In the genomic region with DNA sequence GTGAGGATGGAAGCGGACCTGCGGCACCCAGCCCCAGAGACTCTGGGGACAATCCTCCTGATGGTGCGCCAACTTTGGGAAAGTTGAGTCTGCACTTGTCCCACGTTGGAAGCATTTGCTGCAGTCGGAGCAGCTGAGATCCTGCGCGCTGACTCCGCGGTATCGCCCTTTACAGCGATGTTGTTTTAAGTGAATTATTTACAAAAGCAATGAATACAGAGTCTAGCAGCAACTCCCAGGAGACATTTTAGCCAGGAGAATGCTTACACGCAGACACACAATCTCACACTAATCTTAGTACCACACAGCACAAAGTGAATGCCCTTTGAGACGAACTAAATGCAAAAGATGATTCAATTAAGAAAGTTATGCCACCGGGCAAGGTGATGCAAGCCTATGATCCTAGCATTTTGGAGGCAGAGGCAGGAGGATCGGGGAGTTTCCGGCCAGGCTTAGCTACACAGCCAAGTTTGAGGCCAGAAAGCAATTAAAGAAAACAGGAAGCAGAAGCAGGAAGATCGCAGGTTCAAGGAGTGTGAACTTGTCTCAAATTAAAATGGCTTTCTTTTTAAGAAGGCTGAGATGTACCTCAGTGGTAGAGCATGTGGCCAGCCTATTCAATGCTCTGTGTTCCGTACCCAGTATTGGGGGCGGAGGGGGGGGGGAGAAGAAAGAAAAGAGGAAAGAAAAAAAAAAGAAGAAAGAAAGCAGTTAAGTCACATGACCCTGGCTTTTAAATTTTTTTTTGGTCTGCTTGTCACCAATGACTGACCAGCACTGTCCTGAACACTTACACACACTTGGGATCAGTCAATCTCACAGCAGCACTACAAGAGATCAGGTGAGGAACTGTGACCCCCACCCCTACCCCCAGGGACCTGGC, we compare ENCODE assay signal across 8 mouse cellular contexts. TPM values are rescaled to one million over a fixed set of nuclear protein-coding genes. Genes with fewer than 3 reads are reported as not detected.
DNase-seq lines count a peak whose midpoint lies in the region; ATAC-seq and TF ChIP-seq lines count a peak whose summit lies in the region.

No protein-coding gene starts in this region.

- no peak for TF ChIP-seq POLR2A in spleen, adult 2 months (IDR thresholded peaks at IDR 0.05; ENCODE audit: low read depth, low read length)

- no peaks in the 10 kb centered on the region for H3K9me3 ChIP-seq in forebrain, embryonic 12.5 days
- no peaks in the 10 kb centered on the region for H3K9me3 ChIP-seq in neural tube, embryonic 13.5 days

- DNase-seq in spleen, adult 2 months (ENCODE audit: low read depth in 1 of 2, low spot score in 2 of 2): no peak
- DNase-seq in spleen, postnatal 14 days (ENCODE audit: low spot score in 2 of 2): no peak
- peak; percentile 47 to 52 for DNase-seq in kidney, postnatal 36 days
- no peak for DNase-seq in embryo, embryonic 10.5 days (ENCODE audit: low spot score)
- DNase-seq in adrenal gland, adult 18-20 months (ENCODE audit: low spot score in 2 of 2): no peak
- DNase-seq in urinary bladder, postnatal 10 days (ENCODE audit: low spot score): no peak

- WGBS in spleen, adult 2 months: 30% methylated on average over 19 of the region's 19 CpGs
- whole genome bisulfite sequencing in forebrain, embryonic 12.5 days: 75% methylated on average over 19 of the region's 19 CpGs
- 50% methylated on average over 19 of the region's 19 CpGs for WGBS in neural tube, embryonic 13.5 days

- ATAC-seq in forebrain, embryonic 12.5 days (ENCODE audit: low FRiP score): no peak
- ATAC-seq in neural tube, embryonic 13.5 days (ENCODE audit: low read depth): no peak

- peaks cover 27% of the 10 kb centered on the region; the same call in 1 of the 2 replicates for H3K4me1 ChIP-seq in spleen, adult 2 months (ENCODE audit: control insufficient read depth, insufficient read depth, insufficient read length)
- peaks cover 57% of the 10 kb centered on the region for H3K4me1 ChIP-seq in forebrain, embryonic 12.5 days
- H3K4me1 ChIP-seq in neural tube, embryonic 13.5 days (replicated peaks): peaks cover 70% of the 10 kb centered on the region

- H3K36me3 ChIP-seq in spleen, adult 2 months (ENCODE audit: control insufficient read depth, insufficient read depth, low read length): peaks cover 3% of the 10 kb centered on the region; the same call in 1 of the 2 replicates
- H3K36me3 ChIP-seq in forebrain, embryonic 12.5 days (replicated peaks): no peaks in the 10 kb centered on the region
- peaks cover 4% of the 10 kb centered on the region; the same call in 1 of the 2 replicates for H3K36me3 ChIP-seq in neural tube, embryonic 13.5 days

- no peaks in the 10 kb centered on the region for H3K27me3 ChIP-seq in spleen, adult 2 months (ENCODE audit: control insufficient read depth, insufficient read depth, low read length)
- H3K27me3 ChIP-seq in forebrain, embryonic 12.5 days: no peaks in the 10 kb centered on the region
- H3K27me3 ChIP-seq in neural tube, embryonic 13.5 days: no peaks in the 10 kb centered on the region

- peak overlapping the region; percentile 89 for H3K27ac ChIP-seq in spleen, adult 2 months (ENCODE audit: insufficient read depth, low read length)
- peak overlapping the region; percentile 78; the same call in 1 of the 2 replicates for H3K27ac ChIP-seq in forebrain, embryonic 12.5 days
- peak overlapping the region; percentile 83 for H3K27ac ChIP-seq in neural tube, embryonic 13.5 days (replicated peaks)

- TF ChIP-seq CTCF in spleen, adult 2 months (IDR thresholded peaks at IDR 0.05; ENCODE audit: extremely low read depth, insufficient read depth, insufficient read length, insufficient replicate concordance): no peak

- H3K9ac ChIP-seq in forebrain, embryonic 12.5 days: peak overlapping the region; percentile 67
- H3K9ac ChIP-seq in neural tube, embryonic 13.5 days: peak overlapping the region; percentile 86

- peak overlapping the region; percentile 95 for H3K4me3 ChIP-seq in spleen, adult 2 months (ENCODE audit: extremely low read depth, insufficient read depth, insufficient read length)
- peak overlapping the region; percentile 68 for H3K4me3 ChIP-seq in forebrain, embryonic 12.5 days (replicated peaks)
- H3K4me3 ChIP-seq in neural tube, embryonic 13.5 days: peak overlapping the region; percentile 75

- peak overlapping the region; percentile 81 for H3K4me2 ChIP-seq in forebrain, embryonic 12.5 days
- peak overlapping the region; percentile 89 for H3K4me2 ChIP-seq in neural tube, embryonic 13.5 days

RNA-seq across cellular contexts. Expression of a gene that starts 2.0 kb away (rescaled TPM):
- 606 and 770 TPM in 2 replicates for polyA plus RNA-seq in spleen, adult 2 months (2012; rRNA removed)
- 148 and 282 TPM in 2 replicates for polyA plus RNA-seq in forebrain, embryonic 12.5 days (2016; fragmentation: Nextera tagmentation; extraction: Ambion mirVana)
- 121 and 123 TPM in 2 replicates for polyA plus RNA-seq in neural tube, embryonic 13.5 days (2015; fragmentation: Nextera tagmentation; extraction: Ambion mirVana)
- 10 to 100 TPM; 43.6 to 52.1 TPM for total RNA-seq in adrenal gland, adult 18-20 months (2021)

RNA-seq across cellular contexts. Expression of a gene that starts 23.7 kb away (rescaled TPM):
- polyA plus RNA-seq in spleen, adult 2 months (2012; rRNA removed): 27.2 and 54.6 TPM in 2 replicates
- 9.9 and 10.9 TPM in 2 replicates for polyA plus RNA-seq in forebrain, embryonic 12.5 days (2016; fragmentation: Nextera tagmentation; extraction: Ambion mirVana)
- 12.3 and 12.4 TPM in 2 replicates for polyA plus RNA-seq in neural tube, embryonic 13.5 days (2015; fragmentation: Nextera tagmentation; extraction: Ambion mirVana)
- 1 to 10 TPM; 4.9 to 5.8 TPM for total RNA-seq in adrenal gland, adult 18-20 months (2021)

Comparison
In these comparisons a context has a peak if more than half of its experiments do, and no peak if none do; other contexts are left out.
1. DNase-seq: peak in kidney, postnatal 36 days (2 of 2); none in spleen, adult 2 months (0 of 2), spleen, postnatal 14 days (0 of 2), embryo, embryonic 10.5 days (single experiment), adrenal gland, adult 18-20 months (0 of 2) and urinary bladder, postnatal 10 days (single experiment).
2. Peak in every context shown above with its lines, with median percentiles within 50 percentile points of each other: H3K27ac ChIP-seq and H3K4me3 ChIP-seq.